In the genomic region with DNA sequence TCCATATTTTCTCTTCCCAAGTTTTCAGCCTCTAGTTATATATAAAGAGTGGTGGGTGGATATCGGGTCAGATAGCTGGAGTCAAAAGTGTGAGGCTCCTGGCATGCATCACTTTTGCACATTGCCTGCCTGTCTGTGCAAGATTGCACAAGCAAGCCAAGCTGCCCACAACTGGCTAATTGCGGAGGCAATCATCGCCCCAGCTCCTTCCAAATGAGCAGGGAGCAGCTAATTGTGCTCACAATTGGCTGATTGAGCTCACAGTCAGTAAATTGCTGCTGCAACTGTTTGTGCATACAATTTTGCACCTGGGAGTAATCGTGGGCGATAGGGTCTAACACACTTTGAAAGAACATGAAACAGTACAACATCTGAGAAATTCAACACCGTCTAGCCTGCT, we compare ENCODE assay signal across 18 mouse cellular contexts.
DNase-seq lines count a peak whose midpoint lies in the region; ATAC-seq lines count a peak whose summit lies in the region.
"Had no signal": no experiment of that assay in that cellular context is flagged by ENCODE, and none has a peak within 500 bp of the region (broad histone marks: within the 10 kb centered on the region; RNA-seq: fewer than 3 reads in every experiment).

No protein-coding gene starts in this region.

- DNase-seq in layer of hippocampus, adult 18-20 months (ENCODE audit: low spot score in 2 of 2): peak; percentile 13 to 38
- DNase-seq in layer of hippocampus, postnatal 25 days (ENCODE audit: extremely low spot score in 1 of 2, low spot score in 1 of 2): no peak
- DNase-seq in embryonic facial prominence, embryonic 10.5 days (ENCODE audit: low spot score): peak; percentile 32
- DNase-seq in limb, embryonic 10.5 days (ENCODE audit: low spot score): peak; percentile 35
- DNase-seq in adrenal gland, postnatal 10 days: no peak
- DNase-seq: adrenal gland, postnatal 14 days; cerebellum, postnatal 10 days; heart, adult 11 months; thymus, postnatal 4 days had no signal

- peaks cover 21% of the 10 kb centered on the region for H3K4me1 ChIP-seq in embryonic facial prominence, embryonic 10.5 days
- peaks cover 4% of the 10 kb centered on the region for H3K4me1 ChIP-seq in forebrain, embryonic 16.5 days (replicated peaks; ENCODE audit: control insufficient read depth, insufficient read depth, low read length)
- H3K4me1 ChIP-seq in limb, embryonic 10.5 days: peaks cover 17% of the 10 kb centered on the region
- H3K4me1 ChIP-seq: heart, embryonic 15.5 days; intestine, embryonic 15.5 days; liver, embryonic 12.5 days; lung, embryonic 15.5 days; neural tube, embryonic 12.5 days had no signal

- no peak overlapping the region for H3K4me2 ChIP-seq in forebrain, embryonic 16.5 days (ENCODE audit: low read length)
- H3K4me2 ChIP-seq: embryonic facial prominence, embryonic 12.5 days; heart, embryonic 15.5 days; intestine, embryonic 15.5 days; liver, embryonic 12.5 days; lung, embryonic 15.5 days; neural tube, embryonic 12.5 days had no signal

- H3K27ac ChIP-seq in embryonic facial prominence, embryonic 10.5 days (replicated peaks): peak overlapping the region; percentile 6; the same call in 1 of the 2 replicates
- peak overlapping the region; percentile 36; the same call in 1 of the 2 replicates for H3K27ac ChIP-seq in forebrain, embryonic 16.5 days (ENCODE audit: low read length)
- H3K27ac ChIP-seq in limb, embryonic 10.5 days: no peak overlapping the region
- H3K27ac ChIP-seq: embryonic facial prominence, embryonic 12.5 days; heart, embryonic 15.5 days; intestine, embryonic 15.5 days; liver, embryonic 12.5 days; lung, embryonic 15.5 days; neural tube, embryonic 12.5 days had no signal

- H3K27me3 ChIP-seq in embryonic facial prominence, embryonic 10.5 days (replicated peaks; ENCODE audit: low read depth, poor library complexity, severe bottlenecking): no peaks in the 10 kb centered on the region
- no peaks in the 10 kb centered on the region for H3K27me3 ChIP-seq in forebrain, embryonic 16.5 days (replicated peaks; ENCODE audit: control insufficient read depth, insufficient read depth, low read length)
- H3K27me3 ChIP-seq in limb, embryonic 10.5 days (ENCODE audit: low read depth, poor library complexity, severe bottlenecking): no peaks in the 10 kb centered on the region
- H3K27me3 ChIP-seq: embryonic facial prominence, embryonic 12.5 days; heart, embryonic 15.5 days; intestine, embryonic 15.5 days; liver, embryonic 12.5 days; lung, embryonic 15.5 days; neural tube, embryonic 12.5 days had no signal

- WGBS in embryonic facial prominence, embryonic 10.5 days: 70% methylated on average over 6 of the region's 6 CpGs
- WGBS in forebrain, embryonic 16.5 days: 36% methylated on average over 6 of the region's 6 CpGs
- WGBS in limb, embryonic 10.5 days: 63% methylated on average over 6 of the region's 6 CpGs

- no peak overlapping the region for H3K4me3 ChIP-seq in embryonic facial prominence, embryonic 10.5 days
- H3K4me3 ChIP-seq in forebrain, embryonic 16.5 days (replicated peaks; ENCODE audit: low read length): no peak overlapping the region
- no peak overlapping the region for H3K4me3 ChIP-seq in limb, embryonic 10.5 days
- H3K4me3 ChIP-seq: embryonic facial prominence, embryonic 12.5 days; heart, embryonic 15.5 days; intestine, embryonic 15.5 days; liver, embryonic 12.5 days; lung, embryonic 15.5 days; neural tube, embryonic 12.5 days had no signal

- no peaks in the 10 kb centered on the region for H3K36me3 ChIP-seq in embryonic facial prominence, embryonic 10.5 days (replicated peaks)
- H3K36me3 ChIP-seq in forebrain, embryonic 16.5 days (ENCODE audit: control insufficient read depth, insufficient read depth): no peaks in the 10 kb centered on the region
- H3K36me3 ChIP-seq in limb, embryonic 10.5 days: no peaks in the 10 kb centered on the region
- H3K36me3 ChIP-seq: embryonic facial prominence, embryonic 12.5 days; heart, embryonic 15.5 days; intestine, embryonic 15.5 days; liver, embryonic 12.5 days; lung, embryonic 15.5 days; neural tube, embryonic 12.5 days had no signal

- no peaks in the 10 kb centered on the region for H3K9me3 ChIP-seq in embryonic facial prominence, embryonic 10.5 days
- no peaks in the 10 kb centered on the region for H3K9me3 ChIP-seq in forebrain, embryonic 16.5 days (ENCODE audit: control insufficient read depth, low read length)
- no peaks in the 10 kb centered on the region for H3K9me3 ChIP-seq in limb, embryonic 10.5 days (replicated peaks)
- H3K9me3 ChIP-seq: embryonic facial prominence, embryonic 12.5 days; heart, embryonic 15.5 days; intestine, embryonic 15.5 days; liver, embryonic 12.5 days; lung, embryonic 15.5 days; neural tube, embryonic 12.5 days had no signal

- no peak overlapping the region for H3K9ac ChIP-seq in forebrain, embryonic 16.5 days (replicated peaks; ENCODE audit: low read depth, low read length)
- H3K9ac ChIP-seq: embryonic facial prominence, embryonic 12.5 days; heart, embryonic 15.5 days; intestine, embryonic 15.5 days; liver, embryonic 12.5 days; lung, embryonic 15.5 days; neural tube, embryonic 12.5 days had no signal

- ATAC-seq in forebrain, embryonic 16.5 days: peak; percentile 75
- ATAC-seq in CD4-positive, CD25-positive, alpha-beta regulatory T cell, adult 4 months: no peak
- ATAC-seq in megakaryocyte, adult 5-6 weeks (ENCODE audit: poor library complexity, severe bottlenecking): no peak
- ATAC-seq: intestine, embryonic 15.5 days; liver, embryonic 12.5 days had no signal

Comparison
In these comparisons a context has a peak if more than half of its experiments do, and no peak if none do; other contexts are left out.
1. DNase-seq: peak in layer of hippocampus, adult 18-20 months (2 of 2), embryonic facial prominence, embryonic 10.5 days (single experiment) and limb, embryonic 10.5 days (single experiment); none in layer of hippocampus, postnatal 25 days (0 of 2) and adrenal gland, postnatal 10 days (single experiment).